In genomic region chr2:178575403-178575802, GRCm38 (mm10) we compare ENCODE assay signal across 14 mouse cellular contexts.
DNase-seq lines count a peak whose midpoint lies in the region; ATAC-seq and TF ChIP-seq lines count a peak whose summit lies in the region.
"Had no signal": no experiment of that assay in that cellular context is flagged by ENCODE, and none has a peak within 500 bp of the region (broad histone marks: within the 10 kb centered on the region; RNA-seq: fewer than 3 reads in every experiment).

No protein-coding gene starts in this region.

- DNase-seq in forebrain, postnatal 0 days = no peak
- DNase-seq in forebrain, embryonic 14.5 days (ENCODE audit: low spot score) = no peak
- no peak for DNase-seq in embryo, embryonic 10 days (ENCODE audit: low spot score)

- ATAC-seq in forebrain, postnatal 0 days = peak; percentile 40; the same call in 1 of the 2 replicates
- ATAC-seq in forebrain, embryonic 14.5 days = no peak
- 0 out of 2 replicates have a peak, but pooled peaks have one; percentile 9 for ATAC-seq in midbrain, embryonic 16.5 days
- ATAC-seq in midbrain, embryonic 15.5 days (replicated peaks) = no peak
- ATAC-seq in hematopoietic stem cell, adult 5-6 weeks (replicated peaks in 1 of 2; ENCODE audit: insufficient read depth in 1 of 2, low FRiP score in 2 of 2, low TSS enrichment in 1 of 2, low read depth in 1 of 2, poor library complexity in 2 of 2, severe bottlenecking in 2 of 2) = peak; percentile 19 to 43; a peak in 2 of 4 replicates

- no peak for TF ChIP-seq CTCF in forebrain, postnatal 0 days (IDR thresholded peaks at IDR 0.05; ENCODE audit: low read depth)

- H3K9ac ChIP-seq in forebrain, postnatal 0 days = no peak overlapping the region
- no peak overlapping the region for H3K9ac ChIP-seq in forebrain, embryonic 14.5 days (ENCODE audit: low read length)
- H3K9ac ChIP-seq in midbrain, embryonic 16.5 days (ENCODE audit: low read depth, low read length) = no peak overlapping the region
- H3K9ac ChIP-seq in midbrain, embryonic 15.5 days = no peak overlapping the region
- H3K9ac ChIP-seq: heart, embryonic 13.5 days; hindbrain, embryonic 12.5 days; limb, embryonic 12.5 days; liver, embryonic 15.5 days; midbrain, embryonic 12.5 days; stomach, embryonic 15.5 days had no signal

- no peak overlapping the region for H3K27ac ChIP-seq in forebrain, postnatal 0 days (ENCODE audit: low read depth, low read length)
- H3K27ac ChIP-seq in forebrain, embryonic 14.5 days (ENCODE audit: low read depth, low read length) = no peak overlapping the region
- no peak overlapping the region for H3K27ac ChIP-seq in midbrain, embryonic 16.5 days (ENCODE audit: low read length)
- H3K27ac ChIP-seq in midbrain, embryonic 15.5 days = no peak overlapping the region
- H3K27ac ChIP-seq: heart, embryonic 13.5 days; hindbrain, embryonic 12.5 days; limb, embryonic 12.5 days; liver, embryonic 15.5 days; midbrain, embryonic 12.5 days; stomach, embryonic 15.5 days had no signal

- H3K36me3 ChIP-seq in forebrain, postnatal 0 days (ENCODE audit: insufficient read depth) = no peaks in the 10 kb centered on the region
- H3K36me3 ChIP-seq in forebrain, embryonic 14.5 days (ENCODE audit: control insufficient read depth, insufficient read depth, low read length) = no peaks in the 10 kb centered on the region
- no peaks in the 10 kb centered on the region for H3K36me3 ChIP-seq in midbrain, embryonic 16.5 days (ENCODE audit: control insufficient read depth, insufficient read depth, low read length)
- H3K36me3 ChIP-seq in midbrain, embryonic 15.5 days (replicated peaks) = no peaks in the 10 kb centered on the region
- H3K36me3 ChIP-seq: heart, embryonic 13.5 days; hindbrain, embryonic 12.5 days; limb, embryonic 12.5 days; liver, embryonic 15.5 days; midbrain, embryonic 12.5 days; stomach, embryonic 15.5 days had no signal

- no peak overlapping the region for H3K4me2 ChIP-seq in forebrain, postnatal 0 days (ENCODE audit: low read depth)
- no peak overlapping the region for H3K4me2 ChIP-seq in forebrain, embryonic 14.5 days (ENCODE audit: low read length)
- no peak overlapping the region for H3K4me2 ChIP-seq in midbrain, embryonic 16.5 days (ENCODE audit: low read length)
- H3K4me2 ChIP-seq in midbrain, embryonic 15.5 days = no peak overlapping the region
- H3K4me2 ChIP-seq: heart, embryonic 13.5 days; hindbrain, embryonic 12.5 days; limb, embryonic 12.5 days; liver, embryonic 15.5 days; midbrain, embryonic 12.5 days; stomach, embryonic 15.5 days had no signal

- no peaks in the 10 kb centered on the region for H3K9me3 ChIP-seq in forebrain, postnatal 0 days (ENCODE audit: low read length)
- H3K9me3 ChIP-seq in forebrain, embryonic 14.5 days (replicated peaks; ENCODE audit: control insufficient read depth, low read length) = no peaks in the 10 kb centered on the region
- H3K9me3 ChIP-seq in midbrain, embryonic 16.5 days (replicated peaks; ENCODE audit: control insufficient read depth, low read length, poor library complexity, severe bottlenecking) = no peaks in the 10 kb centered on the region
- H3K9me3 ChIP-seq in midbrain, embryonic 15.5 days = no peaks in the 10 kb centered on the region
- H3K9me3 ChIP-seq: heart, embryonic 13.5 days; hindbrain, embryonic 12.5 days; limb, embryonic 12.5 days; liver, embryonic 15.5 days; midbrain, embryonic 12.5 days; stomach, embryonic 15.5 days had no signal

- WGBS in forebrain, postnatal 0 days = 46% methylated on average over 6 of the region's 6 CpGs
- WGBS in forebrain, embryonic 14.5 days = 72% methylated on average over 6 of the region's 6 CpGs
- 55% methylated on average over 6 of the region's 6 CpGs for WGBS in midbrain, embryonic 16.5 days
- 58% methylated on average over 6 of the region's 6 CpGs for WGBS in midbrain, embryonic 15.5 days

- no peaks in the 10 kb centered on the region for H3K27me3 ChIP-seq in forebrain, postnatal 0 days (ENCODE audit: insufficient read depth, low read length)
- no peaks in the 10 kb centered on the region for H3K27me3 ChIP-seq in forebrain, embryonic 14.5 days (replicated peaks; ENCODE audit: control insufficient read depth, insufficient read depth, low read length)
- H3K27me3 ChIP-seq in midbrain, embryonic 16.5 days (ENCODE audit: control insufficient read depth, insufficient read depth, low read depth, low read length) = no peaks in the 10 kb centered on the region
- no peaks in the 10 kb centered on the region for H3K27me3 ChIP-seq in midbrain, embryonic 15.5 days (replicated peaks)
- H3K27me3 ChIP-seq: liver, embryonic 15.5 days had no signal

- H3K4me1 ChIP-seq in forebrain, postnatal 0 days (ENCODE audit: insufficient read depth) = no peaks in the 10 kb centered on the region
- no peaks in the 10 kb centered on the region for H3K4me1 ChIP-seq in forebrain, embryonic 14.5 days (ENCODE audit: control insufficient read depth, insufficient read depth, low read length)
- H3K4me1 ChIP-seq in midbrain, embryonic 16.5 days (ENCODE audit: control insufficient read depth, insufficient read depth, low read length) = peaks cover 3% of the 10 kb centered on the region
- peaks cover 10% of the 10 kb centered on the region; the same call in 1 of the 2 replicates for H3K4me1 ChIP-seq in midbrain, embryonic 15.5 days
- H3K4me1 ChIP-seq: liver, embryonic 15.5 days; midbrain, embryonic 12.5 days; stomach, embryonic 15.5 days had no signal

- no peak overlapping the region for H3K4me3 ChIP-seq in forebrain, postnatal 0 days (ENCODE audit: low read depth, low read length)
- no peak overlapping the region for H3K4me3 ChIP-seq in forebrain, embryonic 14.5 days (ENCODE audit: low read depth, low read length)
- H3K4me3 ChIP-seq in midbrain, embryonic 16.5 days (ENCODE audit: low read depth, low read length) = no peak overlapping the region
- H3K4me3 ChIP-seq in midbrain, embryonic 15.5 days = no peak overlapping the region
- H3K4me3 ChIP-seq: erythroblast, embryonic 14.5 days; heart, embryonic 13.5 days; hindbrain, embryonic 12.5 days; limb, embryonic 12.5 days; liver, embryonic 15.5 days; megakaryocyte, embryonic 14.5 days; midbrain, embryonic 12.5 days; stomach, embryonic 15.5 days had no signal

Comparison
In these comparisons a context has a peak if more than half of its experiments do, and no peak if none do; other contexts are left out.
1. ATAC-seq: peak in forebrain, postnatal 0 days (single experiment), midbrain, embryonic 16.5 days (single experiment) and hematopoietic stem cell, adult 5-6 weeks (2 of 2); none in forebrain, embryonic 14.5 days (single experiment) and midbrain, embryonic 15.5 days (single experiment).